Mouse (Mus musculus): ENCODE results near the gene Pbx3.

Pbx3 gene

GRCm38 (mm10) chr2:34372305-34373301, at the start of gene Pbx3:
Pbx3 (minus strand) TSS chr2:34373142.
- peak; percentile 97 for DNase-seq

GRCm38 (mm10) chr2:34420256-34420655, 47.3 kb upstream of the Pbx3 start:
- DNase-seq = no peak

DNA sequence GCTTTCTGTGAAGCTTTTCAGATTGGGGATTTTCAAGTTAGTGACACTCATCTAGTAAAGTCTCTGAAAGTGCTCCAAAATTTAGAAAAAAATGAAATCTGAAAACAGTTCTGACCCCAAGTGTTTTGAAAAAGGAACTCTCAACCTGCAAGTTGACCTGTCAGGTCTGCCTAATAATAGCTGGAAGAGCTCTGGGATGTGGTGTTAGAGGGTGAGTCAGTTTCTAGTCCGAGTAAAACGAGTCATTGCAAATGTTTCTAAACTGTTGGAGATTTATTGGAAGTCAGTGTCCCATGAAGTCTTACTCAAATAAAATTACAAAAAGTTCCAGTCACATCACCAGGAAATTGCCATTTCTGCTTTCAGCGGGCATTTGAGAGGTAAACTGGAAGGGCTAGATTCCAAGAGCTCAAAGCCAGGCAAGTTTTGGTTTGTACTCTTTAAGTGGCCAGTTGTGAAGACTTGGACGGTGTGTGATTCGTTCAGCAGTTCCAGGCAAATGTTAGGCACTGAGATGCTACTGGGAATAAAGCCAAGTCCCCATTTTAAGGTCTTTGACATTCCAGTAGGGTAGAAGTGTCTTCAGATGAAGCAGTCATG, 36.9 kb upstream of the Pbx3 start:
- DNase-seq = no peak

DNA sequence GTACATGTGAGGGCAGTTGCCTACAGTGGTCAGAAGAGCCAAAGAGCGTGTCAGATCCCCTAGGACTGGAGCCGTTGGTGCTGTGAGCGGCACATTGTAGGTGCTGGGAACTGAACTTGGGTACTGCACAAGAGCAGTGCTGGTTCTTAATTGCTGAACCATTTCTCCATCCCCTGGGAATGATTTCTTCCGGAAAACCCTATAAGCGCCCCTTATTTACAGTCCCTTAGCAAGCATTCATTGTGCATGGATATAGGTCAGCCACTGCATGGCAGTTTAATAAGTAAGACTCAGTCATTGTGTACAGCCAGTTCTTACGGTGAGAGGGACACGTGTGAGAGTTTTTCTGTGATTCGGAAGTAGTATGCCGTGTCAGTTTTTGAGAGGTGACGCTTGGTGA, 35.4 kb upstream of the Pbx3 start:
- no peak for DNase-seq

DNA sequence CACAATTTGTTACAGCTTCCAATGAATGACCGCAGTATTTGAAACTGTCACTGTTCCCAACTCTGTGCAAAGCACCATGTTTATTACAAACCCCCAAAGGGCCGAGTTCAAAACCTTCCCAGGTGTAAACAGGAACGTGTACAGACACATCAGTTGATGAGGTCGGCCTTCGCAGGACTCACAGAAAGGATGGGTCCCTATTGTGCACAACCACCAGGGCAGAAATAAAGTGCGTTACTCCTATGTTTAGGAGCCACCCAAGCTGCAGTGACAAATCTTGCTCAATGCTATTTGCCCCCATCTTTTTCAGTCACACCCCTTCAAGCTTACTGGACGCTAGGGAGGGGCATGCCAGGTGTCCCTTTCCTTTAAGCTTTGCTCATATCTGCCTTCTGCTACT, 34.7 kb upstream of the Pbx3 start:
- no peak for DNase-seq

GRCm38 (mm10) chr2:34406601-34407464, 33.9 kb upstream of the Pbx3 start, which contains the start of gene Mapkap1:
Mapkap1 (plus strand) TSS chr2:34406771.
- peak; percentile 97 for DNase-seq

- no peak for DNase-seq
Measured at GRCm38 (mm10) chr2:34399535-34399934, 26.6 kb upstream of the Pbx3 start.

GRCm38 (mm10) chr2:34378930-34379329, 6.0 kb upstream of the Pbx3 start:
- no peak for DNase-seq

GRCm38 (mm10) chr2:34374349-34374748, 1.4 kb upstream of the Pbx3 start:
- DNase-seq = no peak

GRCm38 (mm10) chr2:34373886-34374285, 944 bp upstream of the Pbx3 start:
- no peak for DNase-seq

DNA sequence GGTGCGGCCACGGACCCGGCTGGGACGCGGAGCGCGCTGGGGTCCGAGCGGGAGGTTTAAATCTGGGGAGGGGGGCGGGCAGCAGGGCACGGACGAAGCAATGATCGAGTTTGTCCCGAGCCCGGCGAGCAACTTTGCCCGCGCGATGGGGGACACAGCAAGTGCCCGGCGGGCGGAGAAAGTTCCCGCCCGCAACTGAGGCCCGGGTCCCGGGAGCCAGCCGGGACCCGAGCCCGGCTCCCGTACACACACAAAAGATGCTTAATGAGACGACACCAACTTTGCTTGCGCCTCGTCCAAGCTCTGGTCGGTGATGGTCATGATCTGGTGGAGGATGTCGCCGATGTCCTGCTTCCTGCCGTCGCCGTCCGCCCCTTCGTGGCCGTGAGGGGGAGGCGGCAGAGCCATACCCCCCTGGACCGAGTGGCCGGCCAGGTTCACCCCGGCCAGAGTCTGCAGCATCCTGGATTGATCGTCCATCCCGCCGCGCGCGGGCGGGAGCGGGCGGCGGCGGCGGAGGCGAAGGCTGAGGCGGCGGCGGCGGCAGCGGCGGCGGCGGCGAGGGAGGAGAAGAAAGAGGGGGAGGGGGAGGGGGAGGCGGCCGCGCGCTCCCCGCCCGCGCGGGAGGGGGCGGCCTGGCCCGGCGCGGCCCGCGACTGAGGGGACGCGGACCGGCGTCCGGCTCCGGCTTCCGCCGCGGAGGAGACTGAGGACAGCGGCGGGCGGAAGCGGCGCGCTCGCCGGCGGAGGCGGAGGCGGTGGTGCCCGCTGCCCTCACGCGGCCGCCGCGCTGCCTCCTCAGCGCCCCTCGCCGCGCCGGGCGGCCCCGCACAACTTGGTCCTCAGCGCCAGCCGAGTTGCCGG, 1.3 kb downstream of the Pbx3 start:
- peak; percentile 39 for DNase-seq

DNA sequence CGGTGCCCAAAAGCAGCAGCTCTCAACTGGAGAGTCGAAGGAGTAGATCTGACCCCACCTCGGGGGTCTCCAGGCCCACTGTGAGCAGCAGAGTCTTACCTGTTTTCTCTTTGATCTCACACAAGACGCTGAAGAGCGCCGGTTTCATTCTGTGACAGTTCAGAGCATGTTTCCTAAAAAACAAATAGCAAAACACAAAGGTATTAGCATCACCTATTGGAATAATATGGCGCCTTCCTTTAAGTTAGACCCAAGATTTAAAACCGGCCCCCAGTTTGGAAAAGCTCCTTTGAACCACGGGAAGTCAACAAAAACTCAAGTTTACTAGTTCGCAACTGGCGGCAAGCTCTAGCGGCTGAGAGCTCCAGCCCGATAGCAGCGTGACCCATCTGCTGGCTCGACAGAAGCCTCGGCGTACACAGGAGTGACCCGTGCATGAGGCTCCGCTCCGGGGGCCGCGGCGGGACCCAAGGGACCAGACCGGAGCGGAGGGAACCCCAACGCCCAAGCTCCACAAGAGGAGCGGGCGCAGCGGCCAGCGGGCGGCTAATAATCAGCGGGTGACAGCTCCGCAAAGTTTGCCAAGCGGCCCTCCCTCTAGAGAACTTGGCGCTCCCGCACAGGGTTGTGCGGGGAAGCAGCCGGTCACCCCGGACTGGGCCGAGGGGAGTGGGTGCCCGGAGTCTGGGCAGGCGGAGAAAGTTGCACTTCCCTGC, 2.1 kb downstream of the Pbx3 start:
- DNase-seq = peak; percentile 27

GRCm38 (mm10) chr2:34370349-34370724, 2.6 kb downstream of the Pbx3 start:
- no peak for DNase-seq

DNA sequence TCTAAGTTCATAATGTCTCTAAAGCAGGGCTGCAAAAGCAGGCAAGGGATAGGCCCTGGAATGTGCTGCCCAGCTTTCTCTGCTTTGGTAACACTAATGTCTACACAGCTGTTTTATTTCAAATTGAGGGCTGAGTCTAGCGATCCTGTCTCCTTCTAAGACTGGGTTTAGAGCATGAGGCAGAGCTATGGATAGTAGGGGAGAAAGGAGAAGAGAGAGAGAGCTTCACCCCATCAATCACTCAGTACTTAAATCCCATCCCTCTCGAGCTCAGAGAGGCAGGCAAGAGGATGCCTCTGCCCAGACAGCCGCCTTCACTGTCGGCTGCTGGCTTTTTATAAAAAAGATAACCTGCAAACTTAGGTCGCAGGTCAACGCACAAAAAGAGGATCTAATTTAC, 4.5 kb downstream of the Pbx3 start:
- DNase-seq = no peak

- DNase-seq = no peak
Measured at GRCm38 (mm10) chr2:34367024-34367423, 5.9 kb downstream of the Pbx3 start.

GRCm38 (mm10) chr2:34363678-34364077, 9.3 kb downstream of the Pbx3 start:
- no peak for DNase-seq

DNA sequence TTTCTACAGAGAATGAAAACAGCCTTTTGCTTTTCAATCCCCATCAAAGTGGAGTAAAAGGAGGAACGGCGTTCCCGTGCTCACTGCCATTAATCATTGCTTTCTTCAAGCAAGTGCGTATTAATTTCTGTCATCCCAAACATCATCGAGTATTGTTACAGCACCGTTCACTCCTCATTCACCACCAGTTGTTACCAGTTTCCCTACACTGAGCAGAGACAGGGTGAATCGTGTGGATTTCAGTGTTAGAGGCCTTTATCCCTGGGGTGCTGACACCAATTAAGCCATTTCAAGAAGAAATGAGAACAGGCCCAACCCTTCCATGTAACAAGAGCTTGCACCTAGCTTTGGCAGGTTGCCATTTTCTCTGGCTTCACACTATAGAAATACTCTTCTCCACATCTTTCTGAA, 17.1 kb downstream of the Pbx3 start:
- no peak for DNase-seq

DNA sequence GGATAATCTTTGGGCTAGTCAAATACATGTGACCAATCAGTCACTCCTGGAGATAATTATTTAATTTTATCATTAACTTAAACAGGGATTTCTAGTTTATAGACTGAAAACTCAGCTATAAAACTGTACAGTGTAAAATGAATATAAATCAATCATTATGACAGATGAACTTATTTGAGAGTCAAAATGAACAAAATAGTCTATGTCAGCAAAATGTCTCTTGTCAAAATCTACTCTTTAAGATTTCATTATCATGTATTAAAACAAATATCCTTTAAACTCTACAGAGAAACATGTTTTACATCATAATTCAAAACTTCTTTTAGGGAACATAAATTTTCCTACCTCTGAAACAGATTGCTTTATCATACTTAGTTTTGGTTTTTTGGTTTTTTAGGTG, 20.9 kb downstream of the Pbx3 start:
- DNase-seq = no peak

- no peak for DNase-seq
Measured at GRCm38 (mm10) chr2:34347096-34347495, 25.8 kb downstream of the Pbx3 start.

DNA sequence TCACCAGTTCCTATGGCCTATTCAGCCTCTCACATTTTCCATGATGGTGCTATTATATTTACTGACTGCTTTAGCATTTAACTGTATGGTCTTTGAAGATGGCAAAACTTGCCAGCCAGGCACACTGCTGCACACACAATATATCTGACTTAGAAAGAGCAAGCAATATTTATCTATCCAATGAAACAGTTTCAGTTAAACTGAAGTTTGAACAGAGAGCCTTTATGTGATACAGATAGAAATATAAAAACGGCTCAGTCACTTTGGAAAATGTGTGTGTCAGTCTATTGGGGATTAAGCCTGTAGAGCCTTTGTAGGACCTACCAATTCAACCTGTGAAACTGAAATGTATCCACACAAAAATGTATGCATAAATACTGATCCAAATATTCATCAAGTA, 74.3 kb downstream of the Pbx3 start:
- DNase-seq = no peak

DNA sequence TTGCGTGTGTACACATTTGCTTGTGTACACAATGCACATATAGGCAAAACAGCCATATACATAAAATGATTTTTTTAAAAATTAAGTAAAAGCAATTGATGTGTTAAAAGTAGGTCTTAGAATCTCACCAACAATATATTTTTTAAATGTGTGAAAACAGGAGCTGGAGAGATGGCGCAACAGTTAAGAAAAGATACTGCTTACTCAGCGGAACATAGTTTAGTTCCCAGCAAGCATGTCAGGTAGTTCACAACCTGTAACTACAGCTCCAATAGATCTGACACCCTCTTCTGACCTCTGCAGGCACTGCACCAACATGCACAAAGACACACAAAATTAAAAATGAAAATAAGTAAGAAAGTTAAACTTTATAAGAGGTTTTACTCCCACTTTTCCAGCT, 74.7 kb downstream of the Pbx3 start:
- no peak for DNase-seq

- DNase-seq = no peak
Measured at GRCm38 (mm10) chr2:34289726-34290125, 83.2 kb downstream of the Pbx3 start.
